Mouse (Mus musculus): ENCODE data around the gene Ppp1r15a.

GRCm38 (mm10) chr7:45477003-45477402, 49.1 kb downstream of the Ppp1r15a start:
- TF ChIP-seq GATA1 (IDR thresholded peaks at IDR 0.05; ENCODE audit: low read length), result no peak
- no peak for TF ChIP-seq TAL1 (IDR thresholded peaks at IDR 0.05; ENCODE audit: low read length)

All from erythroblast, embryonic 14.5 days (primary cell).